Mouse (Mus musculus) heart, adult 2 months (tissue): Measurements from ENCODE around the gene 5730522E02Rik.

Experiments used
- CTCF ChIP-seq: fragments of 200-600 bp; IDR thresholded peaks from 2 replicates; pipeline ENCODE4 v1.8.1; 2022; ENCODE audit warnings: antibody characterized with exemption, mild to moderate bottlenecking, moderate library complexity
- EP300 ChIP-seq: fragments of 200-500 bp; IDR thresholded peaks from 2 replicates; pipeline ENCODE4 v1.6.1; 2011; ENCODE audit warnings: low read depth, low read length, control low read depth; ENCODE audit not compliant: insufficient read depth

DNA sequence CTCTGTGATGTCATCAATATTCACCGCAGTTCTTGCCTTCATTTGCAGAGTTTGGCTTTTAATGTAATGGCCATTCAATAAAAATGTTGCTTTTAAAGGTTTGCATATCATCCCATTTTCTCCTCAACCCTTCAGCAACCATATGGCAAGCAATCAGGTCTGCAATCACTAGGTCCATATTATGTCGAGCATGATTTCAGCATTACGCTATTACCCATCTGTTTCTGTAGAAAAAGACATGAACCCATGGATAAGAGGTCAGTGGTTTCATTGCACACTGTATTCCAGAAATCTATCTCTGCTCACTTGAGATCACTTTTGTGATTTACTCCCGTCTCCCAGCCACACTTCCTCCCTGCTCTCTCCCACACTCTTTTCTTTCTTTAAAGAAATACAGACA is 213.1 kb downstream of the 5730522E02Rik start:
- TF ChIP-seq CTCF (no peak), EP300 (no peak)
